Mouse (Mus musculus) bone marrow, adult 2 months (tissue): ENCODE data around the gene 5730522E02Rik. TPM values are rescaled to one million over a fixed set of nuclear protein-coding genes. Genes with fewer than 3 reads are reported as not detected.

Source experiments
- H3K27ac ChIP-seq: fragments of 200-500 bp; 2 replicates; pipeline ENCODE4 v1.5.1; 2012; ENCODE audit warnings: low read depth, mild to moderate bottlenecking, control low read depth, inconsistent platforms, low read length; ENCODE audit not compliant: control insufficient read depth, poor library complexity, insufficient read depth
- H3K4me1 ChIP-seq: fragments of 200-500 bp; 2 replicates; pipeline ENCODE4 v1.6.1; 2011; ENCODE audit warnings: low read length; ENCODE audit not compliant: control insufficient read depth, insufficient read depth
- H3K4me3 ChIP-seq: fragments of 200-500 bp; replicated peaks from 2 replicates; pipeline ENCODE3; 2011; ENCODE audit warnings: mild to moderate bottlenecking, low read depth, low read length, control low read depth; ENCODE audit not compliant: control insufficient read depth
- CTCF ChIP-seq: fragments of 200-500 bp; IDR thresholded peaks from 2 replicates; pipeline ENCODE4 v1.5.1; 2011; ENCODE audit warnings: low read length, control low read depth; ENCODE audit not compliant: control insufficient read depth, insufficient read depth
- POLR2A ChIP-seq: fragments of 200-500 bp; IDR thresholded peaks from 2 replicates; pipeline ENCODE4 v1.6.1; 2011; ENCODE audit warnings: low read depth, mild to moderate bottlenecking, control low read depth, low read length, borderline replicate concordance; ENCODE audit not compliant: control insufficient read depth
- WGBS: fragments of 180-500 bp; shearing (Covaris S2); methylation state at CpG from one replicate; pipeline ENCODE4 v1.1.7; 2018; 5-methylcytosine and 5-hydroxymethylcytosine counted together
- polyA plus RNA-seq: library from polyadenylated mRNA; stranded (reverse); fragments of >200 nt; gene quantifications from 2 replicates; pipeline ENCODE4 v1.2.4, GENCODE M21; 2011; ENCODE audit warnings: low replicate concordance; ENCODE audit not compliant: missing spikeins, insufficient read depth, insufficient read length

The 5730522E02Rik gene
- polyA plus RNA-seq, 1 experiment: not detected

DNA sequence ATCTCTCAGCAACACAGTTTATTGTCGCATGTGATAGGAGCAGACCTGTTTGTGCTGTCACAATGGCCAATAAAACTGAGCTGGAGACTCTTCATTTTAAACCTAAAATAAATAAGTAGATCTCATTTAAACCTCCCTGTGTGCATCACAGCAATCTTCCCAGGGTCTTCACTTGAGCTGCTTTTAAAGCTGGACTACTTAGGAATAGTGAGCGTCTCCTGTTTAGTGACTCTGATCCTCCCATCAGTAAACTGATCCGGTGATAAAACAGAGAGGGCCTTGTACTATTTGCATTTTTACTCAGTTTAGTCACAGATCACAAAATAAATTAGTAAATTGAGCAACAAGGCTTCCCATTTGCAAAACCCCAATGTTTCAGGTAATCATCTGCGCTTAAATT lies 206.5 kb downstream of the 5730522E02Rik start:
- WGBS: 72% methylated on average over 4 of the region's 4 CpGs

DNA sequence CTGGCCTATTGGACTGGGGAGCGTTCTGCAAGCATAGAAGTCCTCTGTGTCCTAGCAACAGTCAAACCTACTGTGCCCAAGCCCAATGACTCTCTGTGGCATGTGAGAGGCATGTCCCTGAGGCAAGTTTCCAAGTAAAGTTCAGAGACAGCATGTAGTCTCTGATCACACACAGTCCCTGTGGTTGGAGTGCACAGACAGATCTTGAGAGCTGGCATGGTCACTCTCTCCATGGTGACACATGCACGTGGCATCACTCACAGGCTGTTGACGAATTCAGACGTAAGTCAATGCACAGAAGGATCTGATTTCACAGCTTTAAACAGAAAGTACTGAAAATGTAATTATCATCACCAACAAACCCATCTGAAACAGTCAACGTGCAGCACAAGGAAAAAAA lies 210.8 kb downstream of the 5730522E02Rik start:
- no peak overlapping the region for H3K27ac ChIP-seq
- 68% methylated on average over 5 of the region's 5 CpGs for WGBS
- H3K4me3 ChIP-seq: no peak overlapping the region
- H3K4me1 ChIP-seq: no peaks in the 10 kb centered on the region
- TF ChIP-seq CTCF (no peak), POLR2A (no peak)

More for the DNA sequence above, 206.5 kb downstream of the 5730522E02Rik start:
- TF ChIP-seq CTCF (no peak), POLR2A (no peak)
- Histone ChIP-seq H3K27ac (no peak overlapping the region), H3K4me1 (no peaks in the 10 kb centered on the region), H3K4me3 (no peak overlapping the region)

DNA sequence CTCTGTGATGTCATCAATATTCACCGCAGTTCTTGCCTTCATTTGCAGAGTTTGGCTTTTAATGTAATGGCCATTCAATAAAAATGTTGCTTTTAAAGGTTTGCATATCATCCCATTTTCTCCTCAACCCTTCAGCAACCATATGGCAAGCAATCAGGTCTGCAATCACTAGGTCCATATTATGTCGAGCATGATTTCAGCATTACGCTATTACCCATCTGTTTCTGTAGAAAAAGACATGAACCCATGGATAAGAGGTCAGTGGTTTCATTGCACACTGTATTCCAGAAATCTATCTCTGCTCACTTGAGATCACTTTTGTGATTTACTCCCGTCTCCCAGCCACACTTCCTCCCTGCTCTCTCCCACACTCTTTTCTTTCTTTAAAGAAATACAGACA lies 213.1 kb downstream of the 5730522E02Rik start:
- Histone ChIP-seq H3K4me1 (no peaks in the 10 kb centered on the region), H3K4me3 (no peak overlapping the region), H3K27ac (no peak overlapping the region)
- WGBS: 81% methylated on average over 4 of the region's 4 CpGs
- TF ChIP-seq POLR2A: no peak
- no peak for TF ChIP-seq CTCF

DNA sequence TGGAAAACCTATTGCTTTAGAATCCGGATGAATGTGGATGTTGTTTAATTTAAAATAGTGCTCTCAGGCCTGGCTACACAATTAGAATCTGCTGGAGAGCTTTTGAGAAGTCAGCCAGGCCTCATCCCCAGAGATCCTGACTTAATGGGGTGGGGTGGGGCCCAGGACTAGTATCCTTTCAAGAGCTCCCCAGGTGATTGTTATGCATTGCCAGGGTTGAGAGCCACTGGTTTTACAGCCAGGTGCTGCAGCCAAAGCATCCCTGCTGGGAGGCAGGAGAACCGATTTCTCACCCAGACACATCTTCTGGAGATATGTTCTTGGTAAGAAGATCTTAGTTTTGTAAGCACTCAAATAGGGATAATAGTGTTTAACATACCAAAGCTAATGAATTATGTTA lies 216.4 kb downstream of the 5730522E02Rik start:
- H3K4me3 ChIP-seq: no peak overlapping the region
- TF ChIP-seq CTCF (no peak), POLR2A (no peak)
- H3K27ac ChIP-seq: no peak overlapping the region
- WGBS: 82% methylated on average over 2 of the region's 2 CpGs
- H3K4me1 ChIP-seq: no peaks in the 10 kb centered on the region

DNA sequence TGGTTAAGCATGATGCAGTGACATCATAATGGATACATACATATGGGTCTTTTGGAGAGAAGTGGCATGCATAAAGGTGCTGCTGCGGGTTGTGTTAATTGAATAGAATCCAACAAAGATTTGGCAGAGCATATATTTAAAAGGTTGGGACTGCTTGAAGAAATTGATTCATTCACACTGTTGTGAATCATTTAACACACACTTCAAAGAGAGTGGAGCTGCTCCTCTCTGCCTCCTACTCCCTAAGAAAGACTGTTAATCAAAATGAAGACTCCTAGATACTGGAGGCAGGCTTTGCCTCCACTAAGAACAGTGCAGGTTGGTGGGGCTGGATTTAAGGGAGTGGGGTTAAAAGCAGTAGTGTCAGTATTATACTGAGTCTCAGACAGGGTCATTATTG lies 218.3 kb downstream of the 5730522E02Rik start:
- TF ChIP-seq POLR2A (no peak), CTCF (no peak)
- WGBS: 84% methylated on average over 1 of the region's 1 CpGs
- H3K4me3 ChIP-seq: no peak overlapping the region
- no peak overlapping the region for H3K27ac ChIP-seq
- no peaks in the 10 kb centered on the region for H3K4me1 ChIP-seq

DNA sequence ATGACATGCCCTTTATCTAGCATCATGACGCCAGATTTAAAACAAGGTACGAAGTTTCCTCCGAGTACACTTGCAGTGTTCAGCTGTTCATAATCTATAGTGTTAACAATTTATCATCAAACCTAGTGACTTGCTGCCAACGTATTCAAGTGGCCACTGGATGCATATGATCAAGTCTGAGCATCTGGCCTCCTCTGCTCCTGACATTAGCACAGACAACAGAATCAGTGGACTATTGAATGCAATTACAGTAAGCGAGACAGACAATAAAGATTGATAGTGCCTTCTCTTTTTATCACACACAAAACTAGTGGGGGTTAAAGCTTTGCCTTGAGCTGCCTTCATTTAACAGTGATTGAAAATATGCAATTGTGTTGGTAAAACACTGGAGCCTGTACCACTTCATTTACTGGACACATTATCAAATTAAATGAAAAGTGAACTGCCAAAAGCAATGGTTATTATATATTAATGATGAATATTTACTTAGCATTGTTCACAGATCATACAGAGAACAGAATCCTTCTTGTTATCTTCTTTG lies 231.8 kb downstream of the 5730522E02Rik start:
- TF ChIP-seq CTCF (no peak), POLR2A (no peak)
- Histone ChIP-seq H3K4me3 (no peak overlapping the region), H3K27ac (no peak overlapping the region), H3K4me1 (no peaks in the 10 kb centered on the region)
- whole genome bisulfite sequencing: 78% methylated on average over 5 of the region's 5 CpGs

DNA sequence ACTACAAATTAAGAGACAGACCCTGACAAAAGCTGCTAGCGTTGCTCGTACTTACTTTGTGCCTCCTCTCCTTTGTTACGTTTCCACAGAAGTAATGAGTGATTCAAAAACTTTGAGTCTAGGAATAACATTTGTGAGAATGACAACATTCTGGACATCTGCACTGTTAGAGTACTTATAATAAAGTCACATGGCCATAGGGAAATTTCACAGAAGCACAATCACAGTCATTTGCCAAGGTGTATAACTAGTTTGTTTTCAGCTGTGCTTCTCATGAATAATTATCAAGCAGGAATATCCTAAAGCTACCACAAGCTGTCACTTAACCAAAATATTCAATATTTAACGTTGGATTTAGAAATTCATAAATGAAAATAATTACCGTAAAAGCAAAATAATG lies 269.1 kb downstream of the 5730522E02Rik start:
- 80% methylated on average over 5 of the region's 5 CpGs for WGBS
- Histone ChIP-seq H3K4me3 (no peak overlapping the region), H3K27ac (no peak overlapping the region), H3K4me1 (no peaks in the 10 kb centered on the region)
- TF ChIP-seq POLR2A (no peak), CTCF (no peak)

DNA sequence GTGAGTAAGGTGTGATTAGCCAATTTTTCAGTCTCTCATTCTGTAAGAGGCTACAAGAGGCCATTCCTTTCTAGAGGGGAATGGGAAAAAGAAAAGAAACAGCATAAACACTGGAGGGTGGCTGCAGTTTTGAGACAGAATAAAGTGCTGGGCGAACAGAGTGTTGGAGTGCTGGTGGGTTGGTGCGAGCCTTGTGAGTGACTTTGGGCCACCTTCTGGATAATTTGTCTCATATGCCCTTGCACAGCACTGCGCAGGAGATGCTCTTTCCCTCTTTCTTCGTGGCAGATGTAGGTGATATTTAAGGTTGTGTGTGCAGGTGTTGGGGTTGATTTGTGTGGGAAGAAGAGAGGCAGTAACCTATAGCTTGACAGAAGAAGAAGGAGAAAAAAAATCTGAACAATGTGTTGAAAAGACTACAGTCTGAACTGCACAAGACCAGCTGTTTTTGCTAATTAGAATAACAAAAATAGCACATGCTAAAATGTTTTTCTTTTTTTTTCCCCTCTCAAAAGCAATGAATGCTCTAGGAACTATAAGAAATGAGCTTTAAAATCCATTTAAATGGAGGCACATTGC lies 269.8 kb downstream of the 5730522E02Rik start:
- 75% methylated on average over 4 of the region's 4 CpGs for WGBS
- H3K4me1 ChIP-seq: no peaks in the 10 kb centered on the region
- no peak overlapping the region for H3K27ac ChIP-seq
- H3K4me3 ChIP-seq: no peak overlapping the region
- no peak for TF ChIP-seq POLR2A
- TF ChIP-seq CTCF: no peak

DNA sequence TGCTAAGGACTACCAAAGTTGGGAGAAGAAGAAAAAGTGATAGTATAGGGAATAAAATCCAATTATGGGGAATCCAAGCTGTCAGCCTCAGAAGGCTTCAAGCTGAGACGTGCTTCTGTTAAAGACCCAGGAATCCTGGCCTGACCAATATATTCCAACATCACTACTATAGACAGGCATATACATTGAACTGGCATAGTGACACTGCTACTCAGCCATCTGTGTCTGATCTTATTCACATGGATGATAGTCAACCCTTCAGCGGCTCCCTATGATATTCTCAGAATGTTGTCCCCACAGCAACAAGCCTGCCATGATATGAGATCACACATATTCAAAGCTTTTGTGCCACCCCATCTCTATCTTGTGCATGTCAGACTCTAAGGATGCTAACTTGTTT lies 284.3 kb downstream of the 5730522E02Rik start:
- 74% methylated on average over 2 of the region's 2 CpGs for WGBS
- no peak overlapping the region for H3K27ac ChIP-seq
- H3K4me1 ChIP-seq: no peaks in the 10 kb centered on the region
- H3K4me3 ChIP-seq: no peak overlapping the region
- no peak for TF ChIP-seq CTCF
